Mouse (Mus musculus) neural tube, embryonic 10.5 days (tissue): Measurements from ENCODE around the gene Nqo1.

Experiments
- DNase-seq: peaks from one replicate; pipeline ENCODE4 v3.0.0-alpha.2; 2017; ENCODE audit warnings: low spot score; ENCODE audit errors: extremely low spot score

The Nqo1 gene

GRCm38 (mm10) chr8:107405935-107406334 lies 2.9 kb upstream of the Nqo1 start:
- no peak for DNase-seq

DNA sequence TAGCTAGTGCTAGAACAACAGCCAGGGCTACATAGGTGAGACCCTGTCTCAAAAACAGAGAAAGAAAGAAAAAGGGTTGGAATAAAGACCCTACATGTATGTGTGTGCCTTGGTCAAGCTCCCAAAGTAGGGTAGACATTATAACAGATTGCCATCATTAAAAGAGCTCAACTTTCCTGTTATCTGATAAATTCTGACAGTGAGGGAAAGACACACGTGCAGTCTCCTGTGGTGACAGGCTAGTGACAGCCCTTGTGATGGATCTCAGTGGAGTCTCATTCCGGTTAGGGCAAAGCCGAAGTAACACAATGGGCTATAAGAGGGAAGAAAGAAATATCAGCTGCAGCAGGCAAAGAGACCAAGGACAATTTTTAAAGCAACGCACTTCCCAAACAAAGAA lies 1.1 kb upstream of the Nqo1 start:
- no peak for DNase-seq

- DNase-seq, result no peak
Measured at GRCm38 (mm10) chr8:107401866-107402265, 1.1 kb downstream of the Nqo1 start.

- DNase-seq, result no peak
Measured at GRCm38 (mm10) chr8:107399495-107399894, 3.5 kb downstream of the Nqo1 start.

GRCm38 (mm10) chr8:107397665-107398064 lies 5.3 kb downstream of the Nqo1 start:
- no peak for DNase-seq

GRCm38 (mm10) chr8:107396106-107396670 lies 6.8 kb downstream of the Nqo1 start:
- no peak for DNase-seq

- no peak for DNase-seq
Measured at GRCm38 (mm10) chr8:107395397-107395796, 7.6 kb downstream of the Nqo1 start.

DNA sequence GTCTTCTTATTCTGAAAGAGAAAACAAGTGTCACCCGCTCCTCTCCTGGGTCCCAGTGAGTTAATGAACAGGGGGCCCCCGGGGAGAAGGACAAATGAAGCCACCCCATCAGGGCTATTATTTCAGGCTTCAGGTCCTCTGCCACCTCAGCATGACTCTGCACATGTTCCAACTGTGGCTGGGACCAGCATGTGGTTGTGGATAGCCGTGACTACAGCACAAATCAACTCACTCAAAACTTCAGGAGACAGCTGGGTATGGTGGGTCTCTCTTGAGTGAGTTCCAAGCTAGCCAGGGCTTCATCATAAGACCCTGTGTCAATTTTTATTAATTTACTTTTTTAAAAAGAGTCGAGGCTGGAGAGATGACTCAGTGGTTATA lies 11.9 kb downstream of the Nqo1 start:
- DNase-seq, result no peak

- DNase-seq, result no peak
Measured at GRCm38 (mm10) chr8:107390476-107391135, 12.4 kb downstream of the Nqo1 start.

- DNase-seq, result no peak
Measured at GRCm38 (mm10) chr8:107389557-107389956, 13.4 kb downstream of the Nqo1 start.

DNA sequence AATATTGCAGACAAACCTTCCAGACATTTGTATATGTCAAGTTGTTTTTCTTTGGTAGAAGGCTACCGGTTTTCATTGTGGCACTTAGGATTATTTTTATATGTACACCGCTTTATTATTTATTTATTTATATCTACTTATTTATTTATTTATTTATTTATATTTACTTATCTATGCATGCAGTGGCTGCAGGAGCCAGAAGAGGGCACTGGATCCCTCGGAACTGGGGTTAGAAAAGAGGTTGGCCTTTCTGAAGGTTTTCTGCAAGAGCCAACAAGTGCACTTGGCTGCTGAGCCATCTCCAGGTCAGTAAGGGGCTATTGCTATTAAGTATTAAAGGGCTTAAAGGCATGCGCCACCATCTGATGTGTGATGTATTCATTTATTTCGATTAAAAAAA lies 15.1 kb downstream of the Nqo1 start:
- DNase-seq, result no peak

GRCm38 (mm10) chr8:107386642-107387041 lies 16.4 kb downstream of the Nqo1 start:
- no peak for DNase-seq

DNA sequence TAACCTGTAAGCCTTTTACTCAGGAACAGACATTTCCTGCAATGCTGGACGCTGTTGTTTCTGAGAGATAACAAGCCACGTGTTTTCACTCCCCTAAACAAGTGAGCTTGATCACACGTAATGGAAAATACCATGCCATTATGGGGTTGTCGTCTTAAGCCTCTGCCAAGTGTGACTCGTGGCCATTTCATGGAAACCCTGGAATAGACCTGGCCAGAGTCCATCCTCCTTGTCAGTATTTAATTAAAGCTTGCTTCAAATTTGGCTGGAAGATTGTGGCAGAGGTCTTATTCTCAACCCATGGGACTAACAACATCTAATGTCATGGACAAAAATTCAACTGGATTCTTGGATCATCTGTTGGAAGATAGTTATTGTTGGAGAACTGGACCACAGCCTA lies 16.8 kb downstream of the Nqo1 start:
- no peak for DNase-seq

GRCm38 (mm10) chr8:107385063-107385462 lies 17.9 kb downstream of the Nqo1 start:
- DNase-seq, result no peak

- DNase-seq, result no peak
Measured at GRCm38 (mm10) chr8:107384651-107385050, 18.4 kb downstream of the Nqo1 start.

GRCm38 (mm10) chr8:107382898-107383297 lies 20.1 kb downstream of the Nqo1 start:
- no peak for DNase-seq

DNA sequence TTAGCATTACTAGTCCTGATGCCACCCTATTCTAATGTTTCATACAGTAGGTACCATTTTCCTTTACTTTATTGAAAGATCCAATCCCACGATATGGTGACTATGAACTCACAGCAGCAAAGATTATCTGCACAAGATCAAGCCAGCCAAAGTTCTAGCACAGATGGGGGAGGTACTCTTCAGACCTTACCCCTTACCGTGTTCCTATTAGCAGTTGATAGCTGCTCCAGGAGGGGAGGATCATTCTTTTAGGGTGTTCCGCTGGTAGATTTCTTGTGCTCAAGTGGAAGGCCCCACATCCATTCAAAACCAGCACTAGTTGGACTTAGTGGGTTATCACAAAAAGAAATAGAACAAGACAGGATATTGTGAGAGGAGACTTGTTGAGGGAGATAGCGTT lies 21.3 kb downstream of the Nqo1 start:
- no peak for DNase-seq

GRCm38 (mm10) chr8:107380734-107381133 lies 22.3 kb downstream of the Nqo1 start:
- no peak for DNase-seq

GRCm38 (mm10) chr8:107377346-107377745 lies 25.7 kb downstream of the Nqo1 start:
- no peak for DNase-seq

DNA sequence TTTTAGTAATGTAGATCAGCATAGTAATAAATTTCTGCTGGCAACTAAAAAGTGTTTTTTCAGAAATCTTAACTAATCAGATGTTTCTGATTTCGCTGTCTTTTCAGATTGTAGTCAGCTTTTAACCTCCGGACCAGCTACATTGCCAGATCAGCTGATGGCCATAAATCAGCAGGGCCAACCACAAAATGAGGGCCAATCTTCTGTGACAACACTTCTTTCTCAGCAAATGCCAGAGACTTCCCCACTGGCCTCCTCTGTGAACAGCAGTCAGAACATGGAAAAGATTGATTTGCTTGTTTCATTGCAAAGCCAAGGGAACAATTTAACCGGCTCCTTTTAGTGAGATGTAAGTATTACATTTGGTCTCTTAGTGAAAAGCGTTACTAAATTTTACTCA lies 32.7 kb downstream of the Nqo1 start:
- DNase-seq, result no peak
